Mouse (Mus musculus): ENCODE data around the gene Mbnl2. TPM values are rescaled to one million over a fixed set of nuclear protein-coding genes. Genes with fewer than 3 reads are reported as not detected.

Mbnl2 gene
- total RNA-seq, 2 experiments from 2014 or later: 182 to 201 TPM

- DNase-seq: no peak
These were observed 1.7 kb upstream of the Mbnl2 start for GRCm38 (mm10) chr14:120273766-120274165.

GRCm38 (mm10) chr14:120274746-120275145 lies 723 bp upstream of the Mbnl2 start:
- no peak for DNase-seq

- DNase-seq: no peak
These were observed 1.0 kb downstream of the Mbnl2 start for GRCm38 (mm10) chr14:120276343-120277080.

GRCm38 (mm10) chr14:120277081-120277656 lies 1.7 kb downstream of the Mbnl2 start:
- peak; percentile 74 for DNase-seq

- peak; percentile 70 for DNase-seq
These were observed 3.1 kb downstream of the Mbnl2 start for GRCm38 (mm10) chr14:120278290-120279244.

- DNase-seq: no peak
These were observed 4.7 kb downstream of the Mbnl2 start for GRCm38 (mm10) chr14:120280136-120280535.

GRCm38 (mm10) chr14:120283787-120284186 lies 8.3 kb downstream of the Mbnl2 start:
- no peak for DNase-seq

- no peak for DNase-seq
These were observed 9.0 kb downstream of the Mbnl2 start for GRCm38 (mm10) chr14:120284504-120284903.

- no peak for DNase-seq
These were observed 11.9 kb downstream of the Mbnl2 start for GRCm38 (mm10) chr14:120287121-120287986.

- no peak for DNase-seq
These were observed 12.5 kb downstream of the Mbnl2 start for GRCm38 (mm10) chr14:120287987-120288275.

GRCm38 (mm10) chr14:120288378-120289002 lies 13.0 kb downstream of the Mbnl2 start:
- no peak for DNase-seq

- no peak for DNase-seq
These were observed 13.6 kb downstream of the Mbnl2 start for GRCm38 (mm10) chr14:120289065-120289464.

- no peak for DNase-seq
These were observed 14.1 kb downstream of the Mbnl2 start for GRCm38 (mm10) chr14:120289528-120289927.

- no peak for DNase-seq
These were observed 15.8 kb downstream of the Mbnl2 start for GRCm38 (mm10) chr14:120291226-120291757.

GRCm38 (mm10) chr14:120292133-120292532 lies 16.7 kb downstream of the Mbnl2 start:
- DNase-seq: no peak

- DNase-seq: no peak
These were observed 17.2 kb downstream of the Mbnl2 start for GRCm38 (mm10) chr14:120292617-120293195.

- no peak for DNase-seq
These were observed 19.0 kb downstream of the Mbnl2 start for GRCm38 (mm10) chr14:120294480-120294879.

GRCm38 (mm10) chr14:120295355-120296220 lies 20.1 kb downstream of the Mbnl2 start:
- DNase-seq: peak; percentile 61

- DNase-seq: peak; percentile 71
These were observed 20.9 kb downstream of the Mbnl2 start for GRCm38 (mm10) chr14:120296231-120297006.

All from adrenal gland, postnatal 10 days (tissue).